Mouse (Mus musculus): ENCODE data around the gene Rfx8. TPM values are rescaled to one million over a fixed set of nuclear protein-coding genes. Genes with fewer than 3 reads are reported as not detected.

The Rfx8 gene
- total RNA-seq, 2 experiments from 2014 or later = not detected

GRCm38 (mm10) chr1:39653028-39653427 is 67.8 kb downstream of the Rfx8 start:
- ATAC-seq (replicated peaks; ENCODE audit: low FRiP score, poor library complexity, severe bottlenecking) = no peak

GRCm38 (mm10) chr1:39651241-39651548 is 69.6 kb downstream of the Rfx8 start, which contains the start of gene Creg2:
Creg2 (minus strand) TSS chr1:39651474.
- ATAC-seq (replicated peaks; ENCODE audit: low FRiP score, poor library complexity, severe bottlenecking) = no peak

GRCm38 (mm10) chr1:39650435-39651240 is 70.2 kb downstream of the Rfx8 start:
- no peak for ATAC-seq (replicated peaks; ENCODE audit: low FRiP score, poor library complexity, severe bottlenecking)

GRCm38 (mm10) chr1:39649691-39650434 is 70.9 kb downstream of the Rfx8 start:
- ATAC-seq (replicated peaks; ENCODE audit: low FRiP score, poor library complexity, severe bottlenecking) = no peak

- ATAC-seq (replicated peaks; ENCODE audit: low FRiP score, poor library complexity, severe bottlenecking) = no peak
Measured at GRCm38 (mm10) chr1:39648584-39648983, 72.2 kb downstream of the Rfx8 start.

GRCm38 (mm10) chr1:39645905-39646759 is 74.7 kb downstream of the Rfx8 start:
- no peak for ATAC-seq (replicated peaks; ENCODE audit: low FRiP score, poor library complexity, severe bottlenecking)

GRCm38 (mm10) chr1:39644333-39644732 is 76.5 kb downstream of the Rfx8 start:
- no peak for ATAC-seq (replicated peaks; ENCODE audit: low FRiP score, poor library complexity, severe bottlenecking)

GRCm38 (mm10) chr1:39641667-39642066 is 79.1 kb downstream of the Rfx8 start:
- no peak for ATAC-seq (replicated peaks; ENCODE audit: low FRiP score, poor library complexity, severe bottlenecking)

GRCm38 (mm10) chr1:39637139-39637538 is 83.7 kb downstream of the Rfx8 start:
- no peak for ATAC-seq (replicated peaks; ENCODE audit: low FRiP score, poor library complexity, severe bottlenecking)

GRCm38 (mm10) chr1:39636660-39637059 is 84.1 kb downstream of the Rfx8 start:
- ATAC-seq (replicated peaks; ENCODE audit: low FRiP score, poor library complexity, severe bottlenecking) = no peak

GRCm38 (mm10) chr1:39636196-39636595 is 84.6 kb downstream of the Rfx8 start:
- ATAC-seq (replicated peaks; ENCODE audit: low FRiP score, poor library complexity, severe bottlenecking) = no peak

GRCm38 (mm10) chr1:39628606-39629005 is 92.2 kb downstream of the Rfx8 start:
- no peak for ATAC-seq (replicated peaks; ENCODE audit: low FRiP score, poor library complexity, severe bottlenecking)

- ATAC-seq (replicated peaks; ENCODE audit: low FRiP score, poor library complexity, severe bottlenecking) = no peak
Measured at GRCm38 (mm10) chr1:39625491-39625890, 95.3 kb downstream of the Rfx8 start.

GRCm38 (mm10) chr1:39623729-39624128 is 97.1 kb downstream of the Rfx8 start:
- ATAC-seq (replicated peaks; ENCODE audit: low FRiP score, poor library complexity, severe bottlenecking) = no peak

- no peak for ATAC-seq (replicated peaks; ENCODE audit: low FRiP score, poor library complexity, severe bottlenecking)
Measured at GRCm38 (mm10) chr1:39623106-39623505, 97.7 kb downstream of the Rfx8 start.

GRCm38 (mm10) chr1:39618524-39618923 is 102.3 kb downstream of the Rfx8 start:
- ATAC-seq (replicated peaks; ENCODE audit: low FRiP score, poor library complexity, severe bottlenecking) = no peak

- no peak for ATAC-seq (replicated peaks; ENCODE audit: low FRiP score, poor library complexity, severe bottlenecking)
Measured at GRCm38 (mm10) chr1:39615526-39615925, 105.3 kb downstream of the Rfx8 start.

Data from erythroblast, adult 5-6 weeks (primary cell).